Mouse (Mus musculus) embryonic fibroblast, embryonic 13.5 days (primary cell): ENCODE measurements around the gene Cyp2c23.

Experiments used
- CTCF ChIP-seq: IDR thresholded peaks from 2 replicates; pipeline ENCODE4 v1.5.1; 2011; ENCODE audit warnings: mild to moderate bottlenecking, control low read depth, low read length, moderate library complexity, borderline replicate concordance; ENCODE audit not compliant: insufficient read depth
- POLR2A ChIP-seq: IDR thresholded peaks from 2 replicates; pipeline ENCODE4 v1.6.1; 2011; ENCODE audit warnings: low read depth, mild to moderate bottlenecking, control low read depth, low read length, moderate library complexity

DNA sequence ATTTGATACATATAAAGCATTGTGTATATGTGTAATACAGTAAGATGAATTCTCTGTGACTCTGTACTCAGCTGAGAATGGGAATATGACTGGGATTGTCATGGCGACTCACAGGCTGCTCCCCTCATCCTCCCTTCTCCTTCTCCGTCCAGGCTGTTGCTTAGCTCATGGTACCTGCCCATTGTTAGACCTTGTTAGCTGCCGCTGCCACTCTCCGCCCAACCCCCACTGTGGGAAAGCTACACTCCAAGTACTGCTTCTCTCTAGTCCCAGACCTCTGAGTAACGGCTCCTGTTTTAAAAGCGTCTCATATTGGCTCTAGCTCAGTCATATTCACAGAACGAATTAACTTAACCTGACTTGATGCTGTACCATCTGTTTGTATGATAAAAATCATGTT, 9.3 kb downstream of the Cyp2c23 start:
- no peak for TF ChIP-seq CTCF
- no peak for TF ChIP-seq POLR2A
